Mouse (Mus musculus): ENCODE results near the gene Fbxw18. TPM values are rescaled to one million over a fixed set of nuclear protein-coding genes. Genes with fewer than 3 reads are reported as not detected.
"Not testable (repeated sequence)": the region's sequence is repeated elsewhere in the genome, so short reads cannot be mapped to it uniquely, and the experiment has no call there.

The Fbxw18 gene
- not detected in 2 replicates for polyA plus RNA-seq (2012)

DNA sequence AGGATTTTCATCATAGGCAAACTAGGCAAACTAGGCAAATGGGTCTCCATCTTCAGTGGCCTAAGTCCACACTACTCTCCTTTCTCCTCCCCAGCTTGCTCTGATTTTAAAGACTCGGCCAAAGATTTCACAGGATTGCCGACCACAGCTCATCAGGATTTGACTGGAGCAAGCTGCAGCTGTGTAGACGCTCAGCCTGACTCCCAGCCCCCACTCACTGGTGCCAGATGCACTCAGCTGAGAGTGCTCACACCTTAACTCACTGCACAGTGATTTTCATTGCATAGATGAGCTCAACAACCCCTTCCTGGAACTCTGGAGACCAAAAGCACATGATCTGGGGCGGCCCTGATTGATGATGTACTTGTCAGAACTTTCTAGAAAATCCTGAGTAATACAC is at the start of gene Fbxw18:
TSS of gene Fbxw18 (minus strand) at position 101 of the 400 bp plus-strand sequence.
- not testable (repeated sequence) for TF ChIP-seq GATA1 (IDR thresholded peaks at IDR 0.05; ENCODE audit: low read length)

DNA sequence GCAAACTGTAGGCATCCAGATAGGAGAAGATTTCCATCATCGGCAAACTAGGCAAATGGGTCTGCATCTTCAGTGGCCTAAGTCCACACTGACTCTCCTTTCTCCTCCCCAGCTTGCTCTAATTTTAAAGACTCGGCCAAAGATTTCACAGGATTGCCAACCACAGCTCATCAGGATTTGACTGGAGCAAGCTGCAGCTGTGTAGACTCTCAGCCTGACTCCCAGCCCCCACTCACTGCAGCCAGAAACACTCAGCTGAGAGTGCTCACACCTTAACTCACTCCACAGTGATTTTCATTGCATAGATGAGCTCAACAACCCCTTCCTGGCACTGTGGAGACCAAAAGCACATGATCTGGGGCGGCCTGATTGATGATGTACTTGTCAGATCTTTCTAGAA is 43.5 kb upstream of the Fbxw18 start, which contains the start of gene Fbxw26:
TSS of gene Fbxw26 (minus strand) at position 101 of the 400 bp plus-strand sequence.
- TF ChIP-seq GATA1 (IDR thresholded peaks at IDR 0.05; ENCODE audit: low read length), result not testable (repeated sequence)

DNA sequence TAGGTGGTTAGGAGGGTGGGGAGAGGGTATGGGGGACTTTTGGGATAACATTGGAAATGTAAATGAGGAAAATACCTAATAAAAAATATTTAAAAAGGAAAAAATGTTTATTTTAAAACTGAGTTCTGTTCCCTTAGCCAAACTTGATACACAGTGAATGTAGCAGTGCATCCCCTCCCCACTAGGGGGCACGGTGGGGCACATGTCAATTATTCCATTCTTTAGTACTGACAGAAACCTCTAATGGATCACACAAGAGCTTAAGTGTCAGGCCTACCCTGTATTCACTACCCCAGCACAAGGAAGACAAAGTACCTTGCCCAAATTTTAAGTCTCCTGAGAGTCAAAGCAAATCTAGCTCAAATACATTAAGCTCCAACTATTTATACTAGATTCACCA is 17.2 kb downstream of the Fbxw18 start:
- no peak for TF ChIP-seq GATA1 (IDR thresholded peaks at IDR 0.05; ENCODE audit: low read length)

DNA sequence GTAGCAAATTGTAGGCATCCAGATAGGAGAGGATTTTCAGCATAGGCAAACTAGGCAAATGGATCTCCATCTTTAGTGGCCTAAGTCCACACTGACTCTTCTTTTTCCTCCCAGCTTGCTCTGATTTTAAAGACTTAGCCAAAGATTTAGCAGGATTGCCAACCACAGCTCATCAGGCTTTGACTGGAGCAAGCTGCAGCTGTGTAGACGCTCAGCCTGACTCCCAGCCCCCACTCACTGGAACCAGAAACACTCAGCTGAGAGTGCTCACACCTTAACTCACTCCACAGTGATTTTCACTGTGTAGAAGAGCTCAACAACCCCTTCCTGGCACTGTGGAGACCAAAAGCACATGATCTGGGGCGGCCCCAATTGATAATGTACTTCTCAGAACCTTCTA is 37.9 kb downstream of the Fbxw18 start, which contains the start of gene Fbxw25:
TSS of gene Fbxw25 (minus strand) at position 101 of the 400 bp plus-strand sequence.
- not testable (repeated sequence) for TF ChIP-seq GATA1 (IDR thresholded peaks at IDR 0.05; ENCODE audit: low read length)

Other genes with a start within 250 kb of the Fbxw18 start
- not detected in 2 replicates for gene Fbxw19, start 206.8 kb downstream of the Fbxw18 start, polyA plus RNA-seq (2012)
- gene Fbxw15, start 134.4 kb downstream of the Fbxw18 start, polyA plus RNA-seq (2012), result not detected in 2 replicates
- gene Fbxw24, start 76.6 kb downstream of the Fbxw18 start, polyA plus RNA-seq (2012), result not detected in 2 replicates
- gene Fbxw25, start 38.0 kb downstream of the Fbxw18 start, polyA plus RNA-seq (2012), result not detected in 2 replicates
- gene Fbxw26, start 43.4 kb upstream of the Fbxw18 start, polyA plus RNA-seq (2012), result not detected in 2 replicates
- gene Fbxw27, start 88.0 kb upstream of the Fbxw18 start, polyA plus RNA-seq (2012), result not detected in 2 replicates
- not detected in 2 replicates for gene Spink8, start 109.6 kb upstream of the Fbxw18 start, polyA plus RNA-seq (2012)
- gene Nme6, start 130.0 kb upstream of the Fbxw18 start, polyA plus RNA-seq (2012), result 5.8 and 23.3 TPM in 2 replicates
- gene Camp, start 146.9 kb upstream of the Fbxw18 start, polyA plus RNA-seq (2012), result not detected in 2 replicates
- 108 and 165 TPM in 2 replicates for gene Cdc25a, start 172.9 kb upstream of the Fbxw18 start, polyA plus RNA-seq (2012)
- 73.3 and 80.1 TPM in 2 replicates for gene Map4, start 228.8 kb upstream of the Fbxw18 start, polyA plus RNA-seq (2012)